Mouse (Mus musculus) right cerebral cortex, postnatal 36 days (tissue): ENCODE data around the gene Igbp1b.
A peak's percentile ranks its signal among the peaks of the same experiment; 100 is the strongest.

Experiments used
- DNase-seq, 2 experiments: peaks; one replicate each; pipeline ENCODE4 v3.0.0; 2022; ENCODE audit warnings: low spot score in 2 of 2, mixed read lengths in 1 of 2

The Igbp1b gene

GRCm38 (mm10) chr6:138658516-138658915 lies at the start of gene Igbp1b:
Gene Igbp1b, minus strand, starts transcription at chr6:138658544.
- DNase-seq, result no peak

- DNase-seq, result no peak
These were observed 24.6 kb upstream of the Igbp1b start for GRCm38 (mm10) chr6:138682959-138683358.

- no peak for DNase-seq
These were observed 14.4 kb upstream of the Igbp1b start for GRCm38 (mm10) chr6:138672704-138673141.

- DNase-seq, result no peak
These were observed 7.1 kb upstream of the Igbp1b start for GRCm38 (mm10) chr6:138665416-138665815.

- DNase-seq, result no peak
These were observed 12.7 kb downstream of the Igbp1b start for GRCm38 (mm10) chr6:138645604-138646003.

- peak in 1 of 2 experiments; percentile 12 for DNase-seq
These were observed 19.0 kb downstream of the Igbp1b start for GRCm38 (mm10) chr6:138639351-138639750.

GRCm38 (mm10) chr6:138620786-138621185 lies 37.6 kb downstream of the Igbp1b start:
- no peak for DNase-seq

- DNase-seq, result no peak
These were observed 39.9 kb downstream of the Igbp1b start for GRCm38 (mm10) chr6:138618396-138618795.
